ENCODE assay signal across 16 mouse cellular contexts in genomic region chr4:138069371-138069770, GRCm38 (mm10).
DNase-seq lines count a peak whose midpoint lies in the region; ATAC-seq and TF ChIP-seq lines count a peak whose summit lies in the region.
"Had no signal": no experiment of that assay in that cellular context is flagged by ENCODE, and none has a peak within 500 bp of the region (broad histone marks: within the 10 kb centered on the region; RNA-seq: fewer than 3 reads in every experiment).

No protein-coding gene starts in this region.

- 63% methylated on average over 4 of the region's 4 CpGs for WGBS in cerebellum, adult 2 months
- 77% methylated on average over 4 of the region's 4 CpGs for WGBS in intestine, embryonic 16.5 days
- 70% methylated on average over 4 of the region's 4 CpGs for WGBS in intestine, embryonic 15.5 days
- 80% methylated on average over 4 of the region's 4 CpGs for WGBS in stomach, embryonic 15.5 days
- WGBS in stomach, postnatal 0 days = 68% methylated on average over 4 of the region's 4 CpGs

- TF ChIP-seq CTCF in cerebellum, adult 2 months (IDR thresholded peaks at IDR 0.05; ENCODE audit: borderline replicate concordance, insufficient read depth, low read depth, low read length) = no peak
- TF ChIP-seq CTCF in stomach, postnatal 0 days (IDR thresholded peaks at IDR 0.05; ENCODE audit: low read depth) = no peak

- peak; percentile 49; the same call in 1 of the 2 replicates for ATAC-seq in intestine, embryonic 16.5 days
- no peak; the same call in 1 of the 2 replicates for ATAC-seq in intestine, embryonic 15.5 days
- no peak for ATAC-seq in stomach, embryonic 15.5 days (ENCODE audit: insufficient read depth, low FRiP score, low read depth)
- no peak for ATAC-seq in stomach, postnatal 0 days (ENCODE audit: low FRiP score, low TSS enrichment)
- ATAC-seq: CD4-positive, CD25-positive, alpha-beta regulatory T cell, adult 4 months; forebrain, embryonic 15.5 days had no signal

- no peak overlapping the region for H3K9ac ChIP-seq in intestine, embryonic 16.5 days (ENCODE audit: low read depth, low read length)
- no peak overlapping the region for H3K9ac ChIP-seq in intestine, embryonic 15.5 days
- no peak overlapping the region for H3K9ac ChIP-seq in stomach, embryonic 15.5 days
- no peak overlapping the region for H3K9ac ChIP-seq in stomach, postnatal 0 days (ENCODE audit: low read length)
- H3K9ac ChIP-seq: embryonic facial prominence, embryonic 12.5 days; forebrain, embryonic 15.5 days; heart, embryonic 12.5 days; hindbrain, embryonic 15.5 days had no signal

- H3K4me3 ChIP-seq in cerebellum, adult 2 months (replicated peaks; ENCODE audit: insufficient read depth, low read depth, low read length) = no peak overlapping the region
- no peak overlapping the region for H3K4me3 ChIP-seq in intestine, embryonic 16.5 days (ENCODE audit: low read length)
- H3K4me3 ChIP-seq in intestine, embryonic 15.5 days (replicated peaks) = no peak overlapping the region
- no peak overlapping the region for H3K4me3 ChIP-seq in stomach, embryonic 15.5 days (replicated peaks)
- H3K4me3 ChIP-seq in stomach, postnatal 0 days (ENCODE audit: low read depth, low read length) = no peak overlapping the region
- H3K4me3 ChIP-seq: embryonic facial prominence, embryonic 12.5 days; forebrain, embryonic 15.5 days; heart, embryonic 12.5 days; hindbrain, embryonic 15.5 days had no signal

- TF ChIP-seq EP300 in stomach, postnatal 0 days (optimal IDR thresholded peaks at IDR 0.05) = no peak

- peak overlapping the region; percentile 77 for H3K27ac ChIP-seq in cerebellum, adult 2 months (ENCODE audit: insufficient read depth, low read length)
- no peak overlapping the region for H3K27ac ChIP-seq in intestine, embryonic 16.5 days (ENCODE audit: low read length)
- no peak overlapping the region for H3K27ac ChIP-seq in intestine, embryonic 15.5 days
- 0 out of 2 replicates have a peak overlapping the region, but pooled peaks have one; percentile 11 for H3K27ac ChIP-seq in stomach, embryonic 15.5 days
- no peak overlapping the region; the same call in 1 of the 2 replicates for H3K27ac ChIP-seq in stomach, postnatal 0 days (replicated peaks)
- H3K27ac ChIP-seq: embryonic facial prominence, embryonic 12.5 days; hindbrain, embryonic 15.5 days had no signal

- no peaks in the 10 kb centered on the region for H3K9me3 ChIP-seq in intestine, embryonic 16.5 days (ENCODE audit: control insufficient read depth, low read length)
- H3K9me3 ChIP-seq in intestine, embryonic 15.5 days = no peaks in the 10 kb centered on the region
- H3K9me3 ChIP-seq in stomach, embryonic 15.5 days = no peaks in the 10 kb centered on the region
- H3K9me3 ChIP-seq in stomach, postnatal 0 days (ENCODE audit: control insufficient read depth, low read length) = no peaks in the 10 kb centered on the region
- H3K9me3 ChIP-seq: embryonic facial prominence, embryonic 12.5 days; forebrain, embryonic 15.5 days; G1E; heart, embryonic 12.5 days; hindbrain, embryonic 15.5 days had no signal

- no peaks in the 10 kb centered on the region for H3K27me3 ChIP-seq in cerebellum, adult 2 months (ENCODE audit: control insufficient read depth, insufficient read depth, low read length)
- H3K27me3 ChIP-seq in intestine, embryonic 16.5 days (replicated peaks; ENCODE audit: control insufficient read depth, insufficient read depth, low read length) = no peaks in the 10 kb centered on the region
- no peaks in the 10 kb centered on the region for H3K27me3 ChIP-seq in intestine, embryonic 15.5 days (replicated peaks)
- no peaks in the 10 kb centered on the region for H3K27me3 ChIP-seq in stomach, embryonic 15.5 days (replicated peaks)
- H3K27me3 ChIP-seq in stomach, postnatal 0 days (ENCODE audit: control insufficient read depth, insufficient read depth, low read length) = no peaks in the 10 kb centered on the region
- H3K27me3 ChIP-seq: embryonic facial prominence, embryonic 12.5 days; forebrain, embryonic 15.5 days; heart, embryonic 12.5 days; hindbrain, embryonic 15.5 days had no signal

- H3K4me2 ChIP-seq in intestine, embryonic 16.5 days (ENCODE audit: low read depth, low read length) = no peak overlapping the region
- H3K4me2 ChIP-seq in intestine, embryonic 15.5 days (replicated peaks) = no peak overlapping the region
- H3K4me2 ChIP-seq in stomach, embryonic 15.5 days = no peak overlapping the region
- H3K4me2 ChIP-seq in stomach, postnatal 0 days (replicated peaks; ENCODE audit: low read depth) = no peak overlapping the region
- H3K4me2 ChIP-seq: embryonic facial prominence, embryonic 12.5 days; forebrain, embryonic 15.5 days; heart, embryonic 12.5 days; hindbrain, embryonic 15.5 days had no signal

- no peak for TF ChIP-seq POLR2A in cerebellum, adult 2 months (IDR thresholded peaks at IDR 0.05; ENCODE audit: borderline replicate concordance, insufficient read depth, low read length)

- DNase-seq in cerebellum, adult 2 months = no peak
- no peak for DNase-seq in cerebellum, postnatal 36 days
- no peak for DNase-seq in stomach, postnatal 0 days (ENCODE audit: low spot score)
- no peak for DNase-seq in spleen, postnatal 4 days (ENCODE audit: low spot score in 2 of 2)
- DNase-seq in right cerebral cortex, postnatal 10 days (ENCODE audit: low spot score in 2 of 2) = no peak
- DNase-seq: B cell, adult 2 months; gastrocnemius, postnatal 14 days had no signal

- H3K36me3 ChIP-seq in intestine, embryonic 16.5 days (ENCODE audit: control insufficient read depth, insufficient read depth, low read length) = no peaks in the 10 kb centered on the region; the same call in 1 of the 2 replicates
- H3K36me3 ChIP-seq in intestine, embryonic 15.5 days = peaks cover 10% of the 10 kb centered on the region; the same call in 1 of the 2 replicates
- no peaks in the 10 kb centered on the region for H3K36me3 ChIP-seq in stomach, embryonic 15.5 days
- no peaks in the 10 kb centered on the region for H3K36me3 ChIP-seq in stomach, postnatal 0 days (ENCODE audit: control insufficient read depth, insufficient read depth, low read length)
- H3K36me3 ChIP-seq: forebrain, embryonic 15.5 days had no signal

- H3K4me1 ChIP-seq in cerebellum, adult 2 months (ENCODE audit: control insufficient read depth, insufficient read depth, low read length) = peaks cover 55% of the 10 kb centered on the region
- peaks cover 18% of the 10 kb centered on the region for H3K4me1 ChIP-seq in intestine, embryonic 16.5 days (ENCODE audit: control insufficient read depth, insufficient read depth, low read length)
- H3K4me1 ChIP-seq in intestine, embryonic 15.5 days (replicated peaks) = peaks cover 4% of the 10 kb centered on the region; the same call in 1 of the 2 replicates
- H3K4me1 ChIP-seq in stomach, embryonic 15.5 days = peaks cover 11% of the 10 kb centered on the region
- no peaks in the 10 kb centered on the region for H3K4me1 ChIP-seq in stomach, postnatal 0 days (replicated peaks; ENCODE audit: control insufficient read depth, insufficient read depth)

Comparison
In these comparisons a context has a peak if more than half of its experiments do, and no peak if none do; other contexts are left out.
1. H3K27ac ChIP-seq: peak in cerebellum, adult 2 months (single experiment) and stomach, embryonic 15.5 days (single experiment); none in intestine, embryonic 16.5 days (single experiment), intestine, embryonic 15.5 days (single experiment) and stomach, postnatal 0 days (single experiment).